In genomic region chr3:152105341-152105740, GRCm38 (mm10) we compare ENCODE assay signal across 8 mouse cellular contexts.
DNase-seq lines count a peak whose midpoint lies in the region; ATAC-seq and TF ChIP-seq lines count a peak whose summit lies in the region.

No protein-coding gene starts in this region.

- peak overlapping the region; percentile 96 for H3K4me2 ChIP-seq in forebrain, embryonic 13.5 days
- H3K4me2 ChIP-seq in heart, embryonic 16.5 days (ENCODE audit: low read depth, low read length) = peak overlapping the region; percentile 57
- peak overlapping the region; percentile 13; the same call in 1 of the 2 replicates for H3K4me2 ChIP-seq in liver, embryonic 15.5 days
- H3K4me2 ChIP-seq in neural tube, embryonic 11.5 days (ENCODE audit: low read depth) = peak overlapping the region; percentile 45

- no peaks in the 10 kb centered on the region for H3K9me3 ChIP-seq in forebrain, embryonic 13.5 days (replicated peaks)
- no peaks in the 10 kb centered on the region for H3K9me3 ChIP-seq in heart, embryonic 16.5 days (replicated peaks; ENCODE audit: control insufficient read depth, low read length)
- no peaks in the 10 kb centered on the region for H3K9me3 ChIP-seq in liver, embryonic 15.5 days (replicated peaks)
- H3K9me3 ChIP-seq in neural tube, embryonic 11.5 days (ENCODE audit: control insufficient read depth, low read length) = no peaks in the 10 kb centered on the region

- TF ChIP-seq POLR2A in thymus, adult 2 months (IDR thresholded peaks at IDR 0.05; ENCODE audit: control insufficient read depth, extremely low read depth, insufficient read depth, low read length, poor library complexity) = no peak

- 0 out of 2 replicates have a peak, but pooled peaks cover 13% of the 10 kb centered on the region for H3K27me3 ChIP-seq in forebrain, embryonic 13.5 days
- no peaks in the 10 kb centered on the region for H3K27me3 ChIP-seq in heart, embryonic 16.5 days (ENCODE audit: control insufficient read depth, insufficient read depth, low read length)
- peaks cover 60% of the 10 kb centered on the region for H3K27me3 ChIP-seq in liver, embryonic 15.5 days
- H3K27me3 ChIP-seq in neural tube, embryonic 11.5 days (ENCODE audit: control insufficient read depth, insufficient read depth, low read length) = no peaks in the 10 kb centered on the region
- H3K27me3 ChIP-seq in thymus, adult 2 months (ENCODE audit: control insufficient read depth, insufficient read depth, low read length) = peaks cover 5% of the 10 kb centered on the region; the same call in 1 of the 2 replicates

- no peaks in the 10 kb centered on the region for H3K36me3 ChIP-seq in forebrain, embryonic 13.5 days (ENCODE audit: poor library complexity, severe bottlenecking)
- H3K36me3 ChIP-seq in heart, embryonic 16.5 days (ENCODE audit: control insufficient read depth, insufficient read depth) = no peaks in the 10 kb centered on the region
- H3K36me3 ChIP-seq in liver, embryonic 15.5 days (replicated peaks) = no peaks in the 10 kb centered on the region
- H3K36me3 ChIP-seq in neural tube, embryonic 11.5 days (ENCODE audit: control insufficient read depth, insufficient read depth, low read length) = no peaks in the 10 kb centered on the region
- no peaks in the 10 kb centered on the region for H3K36me3 ChIP-seq in thymus, adult 2 months (ENCODE audit: control insufficient read depth, insufficient read depth, low read length)

- peak; percentile 53 for DNase-seq in ES-CJ7 (ENCODE audit: low read depth, low spot score)
- peak; percentile 37 for DNase-seq in c-Kit-positive CD71-positive TER-119-positive erythroid progenitor cells, embryonic 14.5 days (ENCODE audit: low spot score)
- peak; percentile 54 to 67 for DNase-seq in kidney, postnatal 25 days
- DNase-seq in neural tube, embryonic 11.5 days (ENCODE audit: low spot score) = peak; percentile 87
- DNase-seq in thymus, adult 2 months = peak; percentile 52

- H3K4me3 ChIP-seq in forebrain, embryonic 13.5 days = peak overlapping the region; percentile 22
- H3K4me3 ChIP-seq in heart, embryonic 16.5 days (ENCODE audit: low read length) = peak overlapping the region; percentile 19; the same call in 1 of the 2 replicates
- no peak overlapping the region for H3K4me3 ChIP-seq in liver, embryonic 15.5 days (replicated peaks)
- H3K4me3 ChIP-seq in neural tube, embryonic 11.5 days (ENCODE audit: low read depth, low read length) = 0 out of 2 replicates have a peak overlapping the region, but pooled peaks have one; percentile 8
- H3K4me3 ChIP-seq in thymus, adult 2 months (ENCODE audit: control insufficient read depth, insufficient read depth, low read length) = no peak overlapping the region

- H3K9ac ChIP-seq in forebrain, embryonic 13.5 days = peak overlapping the region; percentile 47; the same call in 1 of the 2 replicates
- H3K9ac ChIP-seq in heart, embryonic 16.5 days (ENCODE audit: low read length) = peak overlapping the region; percentile 31; the same call in 1 of the 2 replicates
- no peak overlapping the region for H3K9ac ChIP-seq in liver, embryonic 15.5 days
- no peak overlapping the region for H3K9ac ChIP-seq in neural tube, embryonic 11.5 days (ENCODE audit: low read length)

- H3K27ac ChIP-seq in forebrain, embryonic 13.5 days = no peak overlapping the region
- no peak overlapping the region for H3K27ac ChIP-seq in heart, embryonic 16.5 days (ENCODE audit: low read length)
- H3K27ac ChIP-seq in liver, embryonic 15.5 days (replicated peaks) = no peak overlapping the region
- H3K27ac ChIP-seq in neural tube, embryonic 11.5 days (ENCODE audit: low read depth, low read length) = no peak overlapping the region
- H3K27ac ChIP-seq in thymus, adult 2 months (ENCODE audit: control insufficient read depth, insufficient read depth, low read length) = no peak overlapping the region

- 3% methylated on average over 14 of the region's 14 CpGs for WGBS in forebrain, embryonic 13.5 days
- WGBS in heart, embryonic 16.5 days = 4% methylated on average over 14 of the region's 14 CpGs
- WGBS in liver, embryonic 15.5 days (ENCODE audit: insufficient replicate concordance) = 7% methylated on average over 14 of the region's 14 CpGs
- 2% methylated on average over 14 of the region's 14 CpGs for WGBS in neural tube, embryonic 11.5 days
- WGBS in thymus, adult 2 months = 16% methylated on average over 14 of the region's 14 CpGs

- H3K4me1 ChIP-seq in forebrain, embryonic 13.5 days = peaks cover 27% of the 10 kb centered on the region
- H3K4me1 ChIP-seq in heart, embryonic 16.5 days (ENCODE audit: control insufficient read depth, insufficient read depth, low read length) = peaks cover 27% of the 10 kb centered on the region
- peaks cover 14% of the 10 kb centered on the region for H3K4me1 ChIP-seq in liver, embryonic 15.5 days (replicated peaks)
- peaks cover 3% of the 10 kb centered on the region; the same call in 1 of the 2 replicates for H3K4me1 ChIP-seq in neural tube, embryonic 11.5 days (ENCODE audit: control insufficient read depth, insufficient read depth, low read length)
- H3K4me1 ChIP-seq in thymus, adult 2 months (replicated peaks; ENCODE audit: control insufficient read depth, insufficient read depth, low read length) = peaks cover 6% of the 10 kb centered on the region; the same call in 1 of the 2 replicates

- TF ChIP-seq CTCF in thymus, adult 2 months (IDR thresholded peaks at IDR 0.05; ENCODE audit: borderline replicate concordance, control insufficient read depth, extremely low read depth, insufficient read depth, low read length, poor library complexity) = peak; percentile 77; the same call in 1 of the 2 replicates

- ATAC-seq in forebrain, embryonic 13.5 days = peak; percentile 70
- ATAC-seq in heart, embryonic 16.5 days (replicated peaks; ENCODE audit: extremely low read depth, insufficient read depth, low FRiP score) = peak; percentile 73
- ATAC-seq in liver, embryonic 15.5 days (ENCODE audit: insufficient read depth) = peak; percentile 45; the same call in 1 of the 2 replicates
- ATAC-seq in neural tube, embryonic 11.5 days (ENCODE audit: insufficient read depth, low FRiP score, low TSS enrichment) = peak; percentile 51; the same call in 1 of the 2 replicates

Comparison
In these comparisons a context has a peak if more than half of its experiments do, and no peak if none do; other contexts are left out.
1. DNase-seq: peak in every context shown above with its lines; median percentile 87 in neural tube, embryonic 11.5 days; 60 in kidney, postnatal 25 days; 53 in ES-CJ7; 52 in thymus, adult 2 months; 37 in c-Kit-positive CD71-positive TER-119-positive erythroid progenitor cells, embryonic 14.5 days.
2. H3K4me2 ChIP-seq: peak in every context shown above with its lines; median percentile 96 in forebrain, embryonic 13.5 days; 57 in heart, embryonic 16.5 days; 45 in neural tube, embryonic 11.5 days; 13 in liver, embryonic 15.5 days.
3. H3K4me3 ChIP-seq: peak in forebrain, embryonic 13.5 days (single experiment), heart, embryonic 16.5 days (single experiment) and neural tube, embryonic 11.5 days (single experiment); none in liver, embryonic 15.5 days (single experiment) and thymus, adult 2 months (single experiment).
4. H3K9ac ChIP-seq: peak in forebrain, embryonic 13.5 days (single experiment) and heart, embryonic 16.5 days (single experiment); none in liver, embryonic 15.5 days (single experiment) and neural tube, embryonic 11.5 days (single experiment).
5. Peak in every context shown above with its lines, with median percentiles within 50 percentile points of each other: ATAC-seq.